Mouse (Mus musculus) hindbrain, embryonic 11.5 days (tissue): ENCODE data around the gene Nrxn3. TPM values are rescaled to one million over a fixed set of nuclear protein-coding genes. Genes with fewer than 3 reads are reported as not detected.

Source experiments
- ATAC-seq: fragments of 200-750 bp; cut with Nextera tagmentation; 2 replicates; pipeline ENCODE4 v1.8.0; 2017; ENCODE audit warnings: mild to moderate bottlenecking, moderate TSS enrichment, moderate library complexity; ENCODE audit not compliant: low FRiP score
- DNase-seq: peaks from one replicate; pipeline ENCODE4 v3.0.0-alpha.2; 2015; ENCODE audit warnings: low spot score
- H3K27ac ChIP-seq: fragments of 300-500 bp; sonication (generic); 2 replicates; pipeline ENCODE4 v1.5.1; 2014; ENCODE audit warnings: mild to moderate bottlenecking, low read depth, low read length
- H3K27me3 ChIP-seq: fragments of 300-500 bp; sonication (generic); 2 replicates; pipeline ENCODE4 v1.6.1; 2014; ENCODE audit warnings: mild to moderate bottlenecking, low read length, moderate library complexity, mixed read lengths; ENCODE audit not compliant: control insufficient read depth, insufficient read depth
- H3K36me3 ChIP-seq: fragments of 300-500 bp; sonication (generic); 2 replicates; pipeline ENCODE4 v1.6.1; 2014; ENCODE audit warnings: mild to moderate bottlenecking, low read length, moderate library complexity, mixed read lengths; ENCODE audit not compliant: control insufficient read depth, insufficient read depth
- H3K4me1 ChIP-seq: fragments of 300-500 bp; sonication (generic); replicated peaks from 2 replicates; pipeline ENCODE4 v1.6.1; 2014; ENCODE audit warnings: low read length, mixed read lengths; ENCODE audit not compliant: control insufficient read depth, insufficient read depth
- H3K4me2 ChIP-seq: fragments of 300-500 bp; sonication (generic); replicated peaks from 2 replicates; pipeline ENCODE4 v1.6.1; 2014; ENCODE audit warnings: mild to moderate bottlenecking, low read depth, low read length
- H3K4me3 ChIP-seq: fragments of 300-500 bp; sonication (generic); 2 replicates; pipeline ENCODE4 v1.5.1; 2014; ENCODE audit warnings: low read depth, low read length
- H3K9ac ChIP-seq: fragments of 300-500 bp; sonication (generic); 2 replicates; pipeline ENCODE4 v1.6.1; 2014; ENCODE audit warnings: low read depth, low read length
- H3K9me3 ChIP-seq: fragments of 300-500 bp; sonication (generic); 2 replicates; pipeline ENCODE4 v1.6.1; 2016; ENCODE audit warnings: low read length; ENCODE audit not compliant: control insufficient read depth
- WGBS: fragments of 180-500 bp; shearing (Covaris S2); extraction: QIAGEN DNeasy Blood & Tissue Kit; methylation state at CpG from one replicate; pipeline ENCODE4 v1.1.7; 2014; 5-methylcytosine and 5-hydroxymethylcytosine counted together
- polyA plus RNA-seq: library from polyadenylated mRNA; unstranded; fragments of >200 nt; fragmentation: Nextera tagmentation; extraction: Ambion mirVana; gene quantifications from 2 replicates; pipeline ENCODE4 v1.2.1, GENCODE M21; 2014

The Nrxn3 gene
- polyA plus RNA-seq, 1 experiment from 2014 or later = 52.4 TPM

DNA sequence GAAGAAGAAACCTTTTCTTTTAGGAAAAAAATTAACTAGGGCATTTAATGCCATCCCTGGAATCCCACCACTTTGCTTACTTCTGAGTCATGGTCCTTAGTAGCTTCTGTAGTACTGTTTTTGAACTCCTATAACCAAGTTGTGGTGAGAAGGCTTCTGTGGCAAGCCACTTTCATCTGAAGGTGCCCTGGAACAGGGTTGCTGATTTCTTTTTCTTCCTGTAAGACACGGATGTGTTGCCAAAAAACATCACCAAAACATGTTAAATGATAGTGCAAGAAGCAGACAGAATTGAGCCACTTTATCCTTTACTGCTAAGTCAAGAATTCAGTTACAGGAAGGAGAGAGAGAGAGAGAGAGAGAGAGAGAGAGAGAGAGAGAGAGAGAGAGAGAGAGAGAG is 653.9 kb downstream of the Nrxn3 start:
- Histone ChIP-seq H3K9ac (no peak overlapping the region), H3K27ac (no peak overlapping the region), H3K4me2 (no peak overlapping the region), H3K27me3 (no peaks in the 10 kb centered on the region), H3K4me1 (no peaks in the 10 kb centered on the region), H3K4me3 (no peak overlapping the region), H3K9me3 (no peaks in the 10 kb centered on the region), H3K36me3 (no peaks in the 10 kb centered on the region)
- DNase-seq (no peak), ATAC-seq (no peak)
- WGBS = 78% methylated on average over 1 of the region's 1 CpGs

DNA sequence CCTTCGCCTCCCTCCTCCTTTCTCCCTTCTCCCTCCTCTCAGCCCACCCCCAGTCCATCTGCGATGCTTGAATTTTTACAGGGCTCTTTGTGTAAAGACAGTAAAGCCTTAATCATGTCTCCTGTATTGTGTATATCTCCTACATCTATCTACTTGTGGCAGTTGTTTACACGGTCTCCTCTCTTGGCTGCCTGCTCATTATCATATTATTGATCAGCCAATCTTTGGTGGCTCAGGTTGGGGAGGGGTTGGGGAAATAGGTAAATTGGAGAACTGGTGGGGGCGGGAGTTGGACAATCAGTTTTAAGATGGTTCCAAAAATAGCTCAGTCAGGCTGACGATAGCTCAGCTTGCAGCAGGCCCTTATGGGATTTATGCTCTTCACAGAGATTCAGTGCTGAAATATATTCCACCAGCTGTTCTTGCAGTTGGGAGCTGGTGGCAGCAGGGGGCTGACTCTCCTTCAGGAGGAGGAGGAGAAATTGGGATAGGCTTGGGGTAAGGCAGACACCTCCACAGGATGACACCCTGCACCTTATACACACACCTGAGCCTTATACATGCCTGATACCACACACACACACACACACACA is 654.5 kb downstream of the Nrxn3 start:
- Histone ChIP-seq H3K36me3 (no peaks in the 10 kb centered on the region), H3K9me3 (no peaks in the 10 kb centered on the region), H3K9ac (no peak overlapping the region), H3K4me2 (no peak overlapping the region), H3K27ac (no peak overlapping the region), H3K27me3 (no peaks in the 10 kb centered on the region), H3K4me3 (no peak overlapping the region), H3K4me1 (no peaks in the 10 kb centered on the region)
- WGBS = 61% methylated on average over 5 of the region's 5 CpGs
- ATAC-seq = 0 out of 2 replicates have a peak, but pooled peaks have one; percentile 30
- DNase-seq = no peak

DNA sequence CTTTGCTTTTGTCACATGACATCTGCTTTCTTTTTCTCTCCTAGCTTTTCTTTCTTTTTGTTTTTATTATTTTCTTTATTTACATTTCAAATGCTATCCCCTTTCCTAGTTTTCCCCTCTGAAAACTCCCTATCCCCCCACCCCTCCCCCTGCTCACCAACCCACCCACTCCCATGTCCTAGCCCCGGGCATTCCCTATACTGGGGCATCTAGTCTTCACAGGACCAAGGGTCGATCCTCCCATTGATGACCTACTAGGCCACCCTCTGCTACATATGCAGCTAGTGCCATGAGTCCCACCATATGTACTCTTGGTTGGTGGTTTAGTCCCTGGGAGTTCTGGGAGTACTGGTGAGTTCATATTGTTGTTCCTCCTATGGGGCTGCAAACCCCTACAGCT is 655.0 kb downstream of the Nrxn3 start:
- Histone ChIP-seq H3K27me3 (no peaks in the 10 kb centered on the region), H3K4me2 (no peak overlapping the region), H3K4me3 (no peak overlapping the region), H3K4me1 (no peaks in the 10 kb centered on the region), H3K9ac (no peak overlapping the region), H3K36me3 (no peaks in the 10 kb centered on the region), H3K27ac (no peak overlapping the region), H3K9me3 (no peaks in the 10 kb centered on the region)
- ATAC-seq (no peak), DNase-seq (no peak)
- 93% methylated on average over 2 of the region's 2 CpGs for WGBS

DNA sequence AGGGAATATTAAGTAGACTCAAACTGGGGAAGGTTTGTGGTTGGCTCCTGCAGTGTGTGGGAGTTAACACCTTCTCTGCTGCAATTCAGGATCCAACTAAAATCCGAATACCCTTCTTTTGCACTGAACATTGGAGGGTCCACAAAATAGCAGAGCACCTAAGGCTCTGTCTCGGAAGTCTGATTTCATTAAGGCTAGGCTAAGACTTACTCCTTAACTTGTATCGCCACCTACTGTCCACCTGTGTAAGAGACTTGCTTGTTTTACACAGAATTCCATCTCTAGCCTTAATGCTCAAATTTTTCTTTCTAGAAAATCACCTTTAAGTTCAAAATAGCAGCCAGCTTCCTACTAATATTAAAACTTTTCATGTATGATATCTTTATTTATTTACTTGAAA is 660.6 kb downstream of the Nrxn3 start:
- WGBS = 20% methylated on average over 3 of the region's 3 CpGs
- no peaks in the 10 kb centered on the region for H3K36me3 ChIP-seq
- no peaks in the 10 kb centered on the region for H3K9me3 ChIP-seq
- H3K27ac ChIP-seq = no peak overlapping the region
- no peaks in the 10 kb centered on the region for H3K4me1 ChIP-seq
- H3K4me2 ChIP-seq = no peak overlapping the region
- ATAC-seq = peak; percentile 47; the same call in 1 of the 2 replicates
- H3K27me3 ChIP-seq = no peaks in the 10 kb centered on the region
- no peak overlapping the region for H3K4me3 ChIP-seq
- peak; percentile 35 for DNase-seq
- no peak overlapping the region for H3K9ac ChIP-seq

DNA sequence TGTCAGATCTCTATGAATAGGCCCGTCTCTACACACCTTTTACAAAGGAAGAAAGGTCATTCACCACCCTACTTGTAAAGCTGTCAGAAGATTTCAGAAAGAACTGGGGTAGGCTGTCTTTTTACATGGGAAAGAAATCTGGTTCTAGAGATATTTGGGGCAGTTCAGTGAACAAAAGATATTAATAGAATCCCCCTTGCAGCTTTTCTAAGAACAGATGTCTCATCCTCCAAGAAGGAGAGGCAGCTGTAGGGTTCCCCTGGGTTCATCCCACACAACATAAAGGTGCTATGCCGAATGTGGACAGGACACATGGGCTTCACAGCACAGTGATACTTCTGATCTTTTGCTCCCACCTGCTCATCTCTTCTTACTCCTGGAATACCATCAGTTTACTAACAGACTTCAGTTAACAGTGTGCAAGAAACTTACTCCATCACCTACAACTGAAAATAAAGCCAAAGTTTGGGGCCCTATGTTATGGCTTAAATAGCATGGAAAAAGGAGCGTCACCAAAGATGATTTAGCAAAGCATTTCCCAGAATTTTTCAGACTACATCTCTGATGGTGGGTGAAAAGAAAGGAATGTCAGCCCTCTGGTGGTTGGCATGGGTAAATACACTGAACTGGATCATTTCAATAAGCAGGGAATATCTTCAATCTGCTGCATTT is 672.6 kb downstream of the Nrxn3 start:
- H3K4me1 ChIP-seq = no peaks in the 10 kb centered on the region
- H3K4me2 ChIP-seq = no peak overlapping the region
- 62% methylated on average over 3 of the region's 3 CpGs for WGBS
- H3K4me3 ChIP-seq = no peak overlapping the region
- no peaks in the 10 kb centered on the region for H3K9me3 ChIP-seq
- ATAC-seq (no peak), DNase-seq (peak; percentile 10)
- no peaks in the 10 kb centered on the region for H3K27me3 ChIP-seq
- H3K27ac ChIP-seq = no peak overlapping the region
- H3K9ac ChIP-seq = no peak overlapping the region
- H3K36me3 ChIP-seq = no peaks in the 10 kb centered on the region

DNA sequence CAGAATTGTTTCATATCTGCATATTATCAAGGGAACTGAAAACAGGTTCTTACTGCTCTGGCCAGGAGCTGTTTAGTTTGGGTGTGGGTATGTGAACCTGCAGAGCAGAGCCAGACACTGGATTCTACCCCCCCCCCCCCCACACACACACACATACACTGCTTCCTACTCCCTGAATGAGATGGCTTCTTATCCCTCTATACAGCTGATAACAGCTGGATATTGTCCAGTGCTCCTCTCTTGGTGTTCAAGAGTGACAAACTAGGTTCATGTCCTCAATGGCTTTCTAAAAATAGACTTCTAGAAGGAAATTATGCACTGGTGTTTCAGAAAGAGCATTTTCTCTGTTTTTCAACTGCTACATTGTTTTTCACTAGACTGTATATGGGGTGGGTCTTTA is 713.8 kb downstream of the Nrxn3 start:
- H3K9ac ChIP-seq = no peak overlapping the region

DNA sequence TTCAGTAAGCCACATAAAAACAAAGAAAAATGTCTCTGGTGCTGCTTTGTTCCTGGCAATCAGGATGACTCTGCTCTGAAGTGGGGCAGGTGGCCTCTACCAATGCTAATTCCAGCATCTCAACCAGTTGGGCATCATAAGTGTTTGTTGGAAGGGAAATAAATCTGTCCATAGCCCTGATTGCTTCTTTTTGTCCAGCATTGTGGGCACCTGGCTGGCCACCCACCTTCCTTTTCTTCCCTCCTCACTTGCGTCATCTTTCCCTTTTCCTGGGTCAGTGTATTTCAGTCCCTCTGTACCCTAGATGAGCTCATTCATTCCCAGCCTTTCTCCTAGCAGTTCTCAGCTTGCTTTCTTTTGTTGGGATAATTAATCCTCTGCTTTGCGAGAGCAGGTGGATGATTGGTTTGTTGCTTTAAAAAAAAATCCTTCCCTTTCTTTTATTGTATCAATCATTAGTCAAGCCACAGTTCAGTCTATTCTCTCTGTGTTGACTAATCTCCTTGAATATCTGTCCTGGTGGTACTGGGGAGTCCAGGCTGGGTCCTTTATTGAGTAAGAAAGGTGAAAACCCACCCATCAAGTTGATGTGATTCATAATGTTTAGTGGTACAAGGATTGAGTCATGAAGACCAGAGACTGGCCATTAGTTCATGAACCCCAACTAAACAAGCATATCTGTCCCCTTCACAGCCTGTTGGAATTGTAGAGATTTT is 719.8 kb downstream of the Nrxn3 start:
- Histone ChIP-seq H3K9me3 (no peaks in the 10 kb centered on the region), H3K4me2 (no peak overlapping the region), H3K4me3 (no peak overlapping the region), H3K9ac (no peak overlapping the region), H3K27me3 (no peaks in the 10 kb centered on the region), H3K36me3 (no peaks in the 10 kb centered on the region), H3K4me1 (no peaks in the 10 kb centered on the region), H3K27ac (no peak overlapping the region)
- DNase-seq (no peak), ATAC-seq (no peak)
- WGBS = 32% methylated on average over 2 of the region's 2 CpGs

More for the DNA sequence above, 713.8 kb downstream of the Nrxn3 start:
- no peak for ATAC-seq
- H3K9me3 ChIP-seq = no peaks in the 10 kb centered on the region
- H3K27ac ChIP-seq = no peak overlapping the region
- no peak overlapping the region for H3K4me2 ChIP-seq
- H3K36me3 ChIP-seq = no peaks in the 10 kb centered on the region
- no peak for DNase-seq
- H3K27me3 ChIP-seq = no peaks in the 10 kb centered on the region
- H3K4me1 ChIP-seq = no peaks in the 10 kb centered on the region
- H3K4me3 ChIP-seq = no peak overlapping the region

DNA sequence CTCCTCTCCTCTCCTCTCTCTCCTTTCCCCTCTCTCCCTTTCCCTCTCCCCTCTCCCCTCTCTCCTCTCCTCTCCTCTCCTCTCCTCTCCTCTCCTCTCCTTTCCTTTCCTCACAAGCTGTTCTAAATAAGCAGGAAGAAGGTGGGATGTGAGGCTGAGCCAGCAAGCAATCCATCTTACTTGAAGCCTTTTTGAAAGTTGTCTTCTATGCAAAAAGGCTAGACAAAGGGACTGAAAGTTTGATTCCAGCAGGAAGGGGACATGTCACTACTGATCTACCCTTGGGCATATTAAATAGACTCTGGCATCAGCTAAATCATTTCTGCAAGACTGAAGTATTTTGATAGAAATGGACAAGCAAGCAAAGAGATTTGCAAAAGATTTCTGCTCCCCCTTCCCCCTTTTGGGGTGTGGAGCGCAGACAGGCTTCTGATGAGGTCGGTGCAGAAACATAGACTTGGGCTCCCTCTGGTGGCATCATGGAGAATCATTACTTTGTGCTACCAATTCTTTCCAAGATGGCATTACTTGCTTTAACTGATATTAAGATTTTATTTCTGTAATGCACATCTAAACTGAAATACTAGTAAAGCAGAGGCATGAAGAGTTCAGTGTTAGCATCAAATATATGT is 728.1 kb downstream of the Nrxn3 start:
- Histone ChIP-seq H3K27me3 (no peaks in the 10 kb centered on the region), H3K4me3 (no peak overlapping the region), H3K4me1 (no peaks in the 10 kb centered on the region), H3K9ac (no peak overlapping the region), H3K9me3 (no peaks in the 10 kb centered on the region), H3K27ac (no peak overlapping the region), H3K36me3 (no peaks in the 10 kb centered on the region), H3K4me2 (no peak overlapping the region)
- peak; percentile 82 for ATAC-seq
- DNase-seq = peak; percentile 73
- 3% methylated on average over 2 of the region's 2 CpGs for WGBS
